In genomic region chr1:105883498-105883897, GRCm38 (mm10) we compare ENCODE assay signal across 14 mouse cellular contexts.
"Had no signal": no experiment of that assay in that cellular context is flagged by ENCODE, and none has a peak within 500 bp of the region (broad histone marks: within the 10 kb centered on the region; RNA-seq: fewer than 3 reads in every experiment).

No protein-coding gene starts in this region.

- H3K4me2 ChIP-seq: liver, embryonic 13.5 days; midbrain, embryonic 11.5 days; neural tube, embryonic 13.5 days had no signal

- H3K4me1 ChIP-seq: liver, embryonic 13.5 days had no signal

- H3K36me3 ChIP-seq: liver, embryonic 13.5 days; neural tube, embryonic 13.5 days had no signal

- DNase-seq: kidney, adult 11 months; kidney, adult 9 months; kidney, postnatal 10 days; kidney, postnatal 36 days; liver, embryonic 13.5 days; lung, adult 2 months; lung, postnatal 14 days; lung, postnatal 4 days; midbrain, embryonic 14.5 days; thymus, adult 2 months; thymus, postnatal 25 days had no signal

- H3K9me3 ChIP-seq: liver, embryonic 13.5 days; neural tube, embryonic 13.5 days had no signal

- H3K27me3 ChIP-seq: liver, embryonic 13.5 days; neural tube, embryonic 13.5 days had no signal

- H3K4me3 ChIP-seq: liver, embryonic 13.5 days; neural tube, embryonic 13.5 days had no signal

- H3K27ac ChIP-seq: liver, embryonic 13.5 days; neural tube, embryonic 13.5 days; stomach, postnatal 0 days had no signal

- H3K9ac ChIP-seq: liver, embryonic 13.5 days; neural tube, embryonic 13.5 days had no signal
